Mouse (Mus musculus): ENCODE results near the gene Gm10295. TPM values are rescaled to one million over a fixed set of nuclear protein-coding genes. Genes with fewer than 3 reads are reported as not detected.

Gene Gm10295
- polyA plus RNA-seq, 1 experiment, result not detected

DNA sequence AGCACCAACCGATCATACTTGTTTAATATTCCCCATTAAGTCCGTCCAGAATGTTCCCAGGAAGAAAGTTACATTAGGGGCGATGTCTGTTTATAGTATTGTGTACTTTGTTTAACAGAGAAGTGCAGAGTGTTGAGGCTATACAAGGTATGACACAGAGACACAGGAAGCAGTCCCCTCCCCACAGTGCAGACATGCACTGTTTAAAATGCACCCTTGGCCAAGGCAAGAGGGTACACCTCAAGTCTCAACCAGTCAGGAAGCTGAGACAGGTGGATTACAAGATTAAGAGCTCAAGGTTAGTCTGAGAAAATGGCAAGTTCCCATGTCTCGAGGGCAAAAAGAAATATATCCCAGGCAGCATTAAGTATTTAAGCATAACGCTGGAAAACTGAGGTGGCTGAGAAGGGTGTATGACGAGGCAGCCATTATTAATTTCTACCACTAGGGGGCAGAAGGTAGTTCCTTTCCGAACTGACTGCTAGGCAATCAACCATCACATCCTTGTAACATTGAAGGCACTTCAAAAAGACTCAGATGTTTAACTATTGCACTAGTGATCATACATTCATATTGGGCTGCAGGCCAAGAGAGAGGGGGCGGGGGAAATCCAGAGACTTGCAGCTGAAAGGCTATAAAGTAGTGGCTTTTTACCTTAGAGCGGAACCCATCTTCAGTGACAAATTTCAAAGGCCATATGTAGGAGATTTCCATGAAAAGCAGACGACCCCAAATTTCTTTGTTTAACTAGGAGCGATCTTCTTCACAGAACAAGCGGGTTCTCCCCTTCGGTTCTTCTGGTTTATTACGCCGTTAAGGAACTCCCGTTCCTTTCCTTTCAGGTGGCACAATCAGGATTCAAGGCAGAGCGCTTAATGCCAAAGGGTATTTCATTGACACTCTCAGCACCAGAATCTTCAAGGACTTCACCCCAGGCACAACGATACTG lies 27.8 kb upstream of the Gm10295 start:
- no peaks in the 10 kb centered on the region for H3K36me3 ChIP-seq (ENCODE audit: control insufficient read depth, insufficient read depth, low read length)
- 62% methylated on average over 18 of the region's 18 CpGs for WGBS
- H3K27ac ChIP-seq (ENCODE audit: insufficient read depth, low read depth, low read length), result peak overlapping the region; percentile 27; the same call in 1 of the 2 replicates
- no peak overlapping the region for H3K4me3 ChIP-seq (ENCODE audit: insufficient read depth, low read depth, low read length)
- peak; percentile 32 for TF ChIP-seq CTCF (conservative IDR thresholded peaks at IDR 0.05; ENCODE audit: insufficient read depth, insufficient read length, low read depth, low read length)
- no peak for TF ChIP-seq POLR2A (IDR thresholded peaks at IDR 0.05; ENCODE audit: low read depth, low read length)
- H3K27me3 ChIP-seq (replicated peaks; ENCODE audit: control insufficient read depth, insufficient read depth, low read length), result no peaks in the 10 kb centered on the region
- H3K4me1 ChIP-seq (ENCODE audit: control insufficient read depth, insufficient read depth, low read length), result no peaks in the 10 kb centered on the region; the same call in 1 of the 2 replicates
- peak; percentile 71 for DNase-seq

DNA sequence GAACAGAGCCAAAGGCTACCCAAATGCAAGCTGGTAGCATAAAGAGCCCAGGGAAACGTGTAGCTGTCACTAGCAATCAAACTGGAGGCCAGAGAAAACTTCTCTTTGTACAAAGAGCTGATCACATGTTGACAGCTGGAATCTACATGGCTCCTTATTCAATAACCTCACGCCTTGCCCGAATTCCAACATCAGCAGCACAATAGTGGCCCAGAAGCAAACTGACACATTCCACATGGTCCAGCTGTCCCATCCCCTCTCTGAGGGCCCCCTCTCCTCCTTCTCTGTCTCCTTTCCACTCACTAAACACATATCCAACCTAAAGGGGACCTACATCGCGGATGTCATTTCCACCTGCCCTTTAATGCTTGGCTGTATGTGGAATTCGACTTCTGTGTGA lies 26.7 kb upstream of the Gm10295 start:
- DNase-seq, result no peak
- Histone ChIP-seq H3K4me3 (ENCODE audit: insufficient read depth, low read depth, low read length) (no peak overlapping the region), H3K27me3 (replicated peaks; ENCODE audit: control insufficient read depth, insufficient read depth, low read length) (no peaks in the 10 kb centered on the region), H3K27ac (ENCODE audit: insufficient read depth, low read depth, low read length) (no peak overlapping the region), H3K36me3 (ENCODE audit: control insufficient read depth, insufficient read depth, low read length) (no peaks in the 10 kb centered on the region), H3K4me1 (ENCODE audit: control insufficient read depth, insufficient read depth, low read length) (no peaks in the 10 kb centered on the region; the same call in 1 of the 2 replicates)
- 77% methylated on average over 6 of the region's 6 CpGs for WGBS
- no peak for TF ChIP-seq POLR2A (IDR thresholded peaks at IDR 0.05; ENCODE audit: low read depth, low read length)
- no peak for TF ChIP-seq CTCF (conservative IDR thresholded peaks at IDR 0.05; ENCODE audit: insufficient read depth, insufficient read length, low read depth, low read length)

DNA sequence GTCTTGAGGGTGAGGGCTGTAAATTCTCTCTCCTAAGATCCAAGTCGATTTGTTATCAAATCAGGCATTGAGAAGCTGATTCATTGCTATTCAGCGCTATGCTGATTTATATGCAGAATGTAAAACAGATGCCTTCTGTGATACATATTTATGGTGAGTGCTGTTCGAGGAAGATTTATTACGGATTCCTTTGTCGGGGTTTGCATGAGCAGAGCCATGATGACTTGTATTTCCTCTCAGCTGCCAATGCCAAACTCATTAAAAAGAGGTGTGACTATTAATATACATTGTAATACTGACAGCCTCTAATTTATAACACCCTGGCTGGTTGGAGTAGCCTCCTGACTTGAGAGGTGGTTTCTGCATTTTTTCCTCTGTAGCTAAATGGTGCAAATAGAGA lies 22.8 kb upstream of the Gm10295 start:
- peaks cover 2% of the 10 kb centered on the region; the same call in 1 of the 2 replicates for H3K4me1 ChIP-seq (ENCODE audit: control insufficient read depth, insufficient read depth, low read length)
- TF ChIP-seq POLR2A (IDR thresholded peaks at IDR 0.05; ENCODE audit: low read depth, low read length) (no peak), CTCF (conservative IDR thresholded peaks at IDR 0.05; ENCODE audit: insufficient read depth, insufficient read length, low read depth, low read length) (no peak)
- no peak for DNase-seq

DNA sequence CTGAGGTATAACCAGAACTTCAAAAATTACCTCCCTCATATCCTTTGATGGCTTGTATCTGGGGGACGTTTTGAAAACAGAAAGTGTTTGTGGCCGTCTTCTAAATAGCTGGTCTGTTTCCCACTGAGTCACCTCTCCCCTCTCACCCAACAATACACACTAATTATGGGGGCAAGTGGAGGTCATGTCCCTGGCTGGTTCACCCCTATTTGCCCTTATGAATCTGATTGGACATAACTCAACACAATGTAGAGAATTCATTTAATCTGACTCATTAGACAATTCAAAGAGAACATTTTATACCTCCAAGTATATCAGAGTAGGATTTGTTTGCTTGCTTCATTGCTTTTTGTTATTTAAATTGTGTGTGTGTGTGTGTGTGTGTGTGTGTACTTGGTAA lies 20.6 kb upstream of the Gm10295 start:
- H3K27ac ChIP-seq (ENCODE audit: insufficient read depth, low read depth, low read length), result no peak overlapping the region
- H3K4me3 ChIP-seq (ENCODE audit: insufficient read depth, low read depth, low read length), result no peak overlapping the region
- DNase-seq, result no peak
- H3K4me1 ChIP-seq (ENCODE audit: control insufficient read depth, insufficient read depth, low read length), result 0 out of 2 replicates have a peak, but pooled peaks cover 2% of the 10 kb centered on the region
- TF ChIP-seq POLR2A (IDR thresholded peaks at IDR 0.05; ENCODE audit: low read depth, low read length) (no peak), CTCF (conservative IDR thresholded peaks at IDR 0.05; ENCODE audit: insufficient read depth, insufficient read length, low read depth, low read length) (no peak)
- no peaks in the 10 kb centered on the region for H3K27me3 ChIP-seq (replicated peaks; ENCODE audit: control insufficient read depth, insufficient read depth, low read length)
- no peaks in the 10 kb centered on the region for H3K36me3 ChIP-seq (ENCODE audit: control insufficient read depth, insufficient read depth, low read length)
- 47% methylated on average over 2 of the region's 2 CpGs for WGBS

More for the DNA sequence above, 22.8 kb upstream of the Gm10295 start:
- Histone ChIP-seq H3K27ac (ENCODE audit: insufficient read depth, low read depth, low read length) (no peak overlapping the region), H3K36me3 (ENCODE audit: control insufficient read depth, insufficient read depth, low read length) (no peaks in the 10 kb centered on the region), H3K27me3 (replicated peaks; ENCODE audit: control insufficient read depth, insufficient read depth, low read length) (no peaks in the 10 kb centered on the region), H3K4me3 (ENCODE audit: insufficient read depth, low read depth, low read length) (no peak overlapping the region)
- WGBS, result 48% methylated on average over 5 of the region's 5 CpGs

GRCm38 (mm10) chr7:71370746-71371145 lies 19.5 kb upstream of the Gm10295 start:
- H3K4me3 ChIP-seq (ENCODE audit: insufficient read depth, low read depth, low read length), result no peak overlapping the region
- H3K4me1 ChIP-seq (ENCODE audit: control insufficient read depth, insufficient read depth, low read length), result 0 out of 2 replicates have a peak, but pooled peaks cover 2% of the 10 kb centered on the region
- 28% methylated on average over 2 of the region's 2 CpGs for WGBS
- H3K27me3 ChIP-seq (replicated peaks; ENCODE audit: control insufficient read depth, insufficient read depth, low read length), result no peaks in the 10 kb centered on the region
- peak overlapping the region; percentile 89 for H3K27ac ChIP-seq (ENCODE audit: insufficient read depth, low read depth, low read length)
- no peaks in the 10 kb centered on the region for H3K36me3 ChIP-seq (ENCODE audit: control insufficient read depth, insufficient read depth, low read length)
- peak; percentile 59 for DNase-seq
- TF ChIP-seq POLR2A (IDR thresholded peaks at IDR 0.05; ENCODE audit: low read depth, low read length) (no peak), CTCF (conservative IDR thresholded peaks at IDR 0.05; ENCODE audit: insufficient read depth, insufficient read length, low read depth, low read length) (no peak)

DNA sequence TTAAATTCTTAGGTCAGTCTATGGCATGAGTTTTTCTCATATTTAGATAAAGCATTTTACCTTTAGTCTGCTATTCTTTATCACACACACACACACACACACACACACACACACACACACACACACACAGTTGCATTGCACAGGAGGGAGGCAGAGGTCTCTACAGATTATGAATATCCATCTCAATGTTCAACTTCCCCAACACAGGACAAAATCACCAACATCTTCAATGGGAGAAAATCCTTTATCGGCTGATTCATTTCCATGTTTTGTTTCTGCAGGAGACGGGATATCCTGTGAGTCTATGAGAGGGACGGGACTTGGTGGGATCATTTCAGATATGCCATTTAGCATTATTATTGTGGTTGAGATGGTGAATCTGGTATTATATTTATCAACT lies 18.8 kb upstream of the Gm10295 start:
- no peak for TF ChIP-seq CTCF (conservative IDR thresholded peaks at IDR 0.05; ENCODE audit: insufficient read depth, insufficient read length, low read depth, low read length)
- no peak for TF ChIP-seq POLR2A (IDR thresholded peaks at IDR 0.05; ENCODE audit: low read depth, low read length)
- H3K4me3 ChIP-seq (ENCODE audit: insufficient read depth, low read depth, low read length), result no peak overlapping the region
- H3K27ac ChIP-seq (ENCODE audit: insufficient read depth, low read depth, low read length), result no peak overlapping the region; the same call in 1 of the 2 replicates
- peak; percentile 65 for DNase-seq
- H3K27me3 ChIP-seq (replicated peaks; ENCODE audit: control insufficient read depth, insufficient read depth, low read length), result no peaks in the 10 kb centered on the region
- no peaks in the 10 kb centered on the region for H3K36me3 ChIP-seq (ENCODE audit: control insufficient read depth, insufficient read depth, low read length)
- 0 out of 2 replicates have a peak, but pooled peaks cover 2% of the 10 kb centered on the region for H3K4me1 ChIP-seq (ENCODE audit: control insufficient read depth, insufficient read depth, low read length)
- whole genome bisulfite sequencing, result 77% methylated on average over 3 of the region's 3 CpGs

- H3K27ac ChIP-seq (ENCODE audit: insufficient read depth, low read depth, low read length), result no peak overlapping the region
Observed at GRCm38 (mm10) chr7:71368543-71369181, 17.4 kb upstream of the Gm10295 start.

More at GRCm38 (mm10) chr7:71368543-71369181, 17.4 kb upstream of the Gm10295 start:
- Histone ChIP-seq H3K27me3 (replicated peaks; ENCODE audit: control insufficient read depth, insufficient read depth, low read length) (no peaks in the 10 kb centered on the region), H3K4me3 (ENCODE audit: insufficient read depth, low read depth, low read length) (no peak overlapping the region), H3K4me1 (ENCODE audit: control insufficient read depth, insufficient read depth, low read length) (0 out of 2 replicates have a peak, but pooled peaks cover 2% of the 10 kb centered on the region), H3K36me3 (ENCODE audit: control insufficient read depth, insufficient read depth, low read length) (no peaks in the 10 kb centered on the region)
- TF ChIP-seq POLR2A (IDR thresholded peaks at IDR 0.05; ENCODE audit: low read depth, low read length) (no peak), CTCF (conservative IDR thresholded peaks at IDR 0.05; ENCODE audit: insufficient read depth, insufficient read length, low read depth, low read length) (no peak)
- no peak for DNase-seq
- 79% methylated on average over 13 of the region's 13 CpGs for WGBS

All from kidney, adult 2 months (tissue).